Mouse (Mus musculus): ENCODE results near the gene Fkbp5. TPM values are rescaled to one million over a fixed set of nuclear protein-coding genes. Genes with fewer than 3 reads are reported as not detected.
A peak's percentile ranks its signal among the peaks of the same experiment; 100 is the strongest.

The Fkbp5 gene
- polyA plus RNA-seq, 1 experiment from 2014 or later: 11.4 TPM

DNA sequence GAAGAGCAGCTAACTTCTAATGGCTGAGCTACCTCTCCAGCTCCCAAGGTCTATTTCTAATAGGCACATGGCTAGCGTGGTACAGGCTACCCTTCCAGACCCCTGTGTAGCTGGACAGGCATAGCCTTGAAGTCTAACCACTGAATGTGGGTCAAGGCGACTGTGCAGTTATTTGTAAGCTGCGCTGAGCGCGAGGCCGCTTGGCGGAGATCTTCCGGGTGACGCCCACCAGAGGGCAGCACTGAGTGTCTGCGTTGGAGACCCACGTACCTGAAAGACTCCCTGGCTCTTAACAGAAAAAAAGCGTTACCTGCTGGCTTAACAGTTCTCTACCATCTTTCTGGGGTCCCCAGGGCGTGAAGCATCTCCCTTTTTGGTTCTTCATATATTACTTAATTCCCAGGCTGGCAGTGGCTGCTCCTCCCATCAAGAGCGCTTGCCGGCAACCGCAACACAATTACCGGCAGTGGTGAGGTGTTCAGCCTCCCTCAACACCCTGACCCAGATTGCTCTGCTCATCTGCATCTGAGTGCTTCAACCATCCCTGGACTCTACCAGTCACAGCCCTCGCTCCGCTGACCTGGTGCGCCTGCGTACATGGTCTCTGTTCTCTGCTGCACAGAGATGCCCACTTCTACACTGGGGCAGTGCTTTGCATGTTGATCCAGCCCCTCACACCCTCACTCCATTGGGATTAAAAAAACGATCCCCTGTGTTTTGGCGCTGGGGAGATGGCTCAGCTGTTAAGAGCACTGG lies 131.0 kb downstream of the Fkbp5 start:
- peaks cover 2% of the 10 kb centered on the region; the same call in 1 of the 2 replicates for H3K27me3 ChIP-seq (ENCODE audit: control insufficient read depth, insufficient read depth, low read length)
- DNase-seq (ENCODE audit: low spot score): peak; percentile 92
- no peak overlapping the region; the same call in 1 of the 2 replicates for H3K4me3 ChIP-seq (ENCODE audit: low read depth, low read length)
- no peak for ATAC-seq (replicated peaks; ENCODE audit: low FRiP score)
- peak overlapping the region; percentile 35; the same call in 1 of the 2 replicates for H3K4me2 ChIP-seq (ENCODE audit: low read depth, low read length, severe bottlenecking)
- H3K9me3 ChIP-seq (ENCODE audit: control insufficient read depth, low read length): no peaks in the 10 kb centered on the region
- H3K4me1 ChIP-seq (replicated peaks; ENCODE audit: control insufficient read depth, insufficient read depth, low read length): no peaks in the 10 kb centered on the region
- H3K36me3 ChIP-seq (ENCODE audit: control insufficient read depth, insufficient read depth, low read length): no peaks in the 10 kb centered on the region
- 3% methylated on average over 23 of the region's 23 CpGs for WGBS
- no peak overlapping the region for H3K27ac ChIP-seq (ENCODE audit: low read depth, low read length)
- no peak overlapping the region for H3K9ac ChIP-seq (ENCODE audit: low read length)

DNA sequence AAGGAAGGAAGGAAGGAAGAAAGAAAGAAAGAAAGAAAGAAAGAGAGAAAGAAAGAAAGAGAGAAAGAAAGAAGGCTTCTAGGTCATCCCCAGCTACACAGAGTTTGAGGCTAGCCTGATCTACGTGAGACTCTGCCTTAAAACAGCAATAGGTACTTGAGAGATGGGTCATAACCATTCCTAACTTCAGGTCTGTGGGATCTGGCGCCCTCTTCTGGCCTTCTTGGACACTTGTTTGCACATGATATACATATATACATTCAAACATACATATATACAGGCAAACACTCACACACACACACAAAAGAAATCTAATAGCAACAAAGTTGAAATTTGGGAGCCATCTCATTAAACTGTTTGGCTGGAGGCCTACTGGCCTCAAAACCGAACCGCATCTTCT lies 133.0 kb downstream of the Fkbp5 start:
- Histone ChIP-seq H3K9ac (ENCODE audit: low read length) (no peak overlapping the region), H3K4me2 (ENCODE audit: low read depth, low read length, severe bottlenecking) (no peak overlapping the region), H3K36me3 (ENCODE audit: control insufficient read depth, insufficient read depth, low read length) (no peaks in the 10 kb centered on the region), H3K27ac (ENCODE audit: low read depth, low read length) (no peak overlapping the region), H3K4me1 (replicated peaks; ENCODE audit: control insufficient read depth, insufficient read depth, low read length) (0 out of 2 replicates have a peak, but pooled peaks cover 3% of the 10 kb centered on the region), H3K9me3 (ENCODE audit: control insufficient read depth, low read length) (no peaks in the 10 kb centered on the region), H3K27me3 (ENCODE audit: control insufficient read depth, insufficient read depth, low read length) (peaks cover 2% of the 10 kb centered on the region; the same call in 1 of the 2 replicates), H3K4me3 (ENCODE audit: low read depth, low read length) (no peak overlapping the region)
- ATAC-seq (replicated peaks; ENCODE audit: low FRiP score): no peak
- DNase-seq (ENCODE audit: low spot score): no peak
- WGBS: 66% methylated on average over 4 of the region's 4 CpGs

DNA sequence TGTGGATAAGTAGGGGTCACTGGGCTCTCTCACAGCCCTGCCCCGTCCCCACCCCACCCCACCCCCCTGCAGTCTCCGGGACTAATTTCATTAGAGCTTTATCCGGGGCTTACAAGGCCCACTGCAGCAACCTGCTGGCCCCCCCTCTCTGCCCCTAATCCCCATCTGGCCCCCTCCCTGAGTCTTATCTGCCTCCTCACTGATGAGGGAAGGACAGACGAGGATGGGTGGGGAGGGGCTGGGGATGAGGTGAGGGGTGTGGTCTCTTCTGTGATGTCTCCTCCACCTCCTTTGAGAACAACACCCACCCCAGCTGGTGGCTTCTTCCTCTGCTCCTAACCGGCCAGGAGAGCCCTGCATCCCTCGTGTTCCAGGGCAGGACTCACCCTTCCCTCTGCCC lies 137.1 kb downstream of the Fkbp5 start:
- H3K9ac ChIP-seq (ENCODE audit: low read length): no peak overlapping the region
- ATAC-seq (replicated peaks; ENCODE audit: low FRiP score) (no peak), DNase-seq (ENCODE audit: low spot score) (no peak)
- no peaks in the 10 kb centered on the region for H3K36me3 ChIP-seq (ENCODE audit: control insufficient read depth, insufficient read depth, low read length)
- no peak overlapping the region for H3K4me2 ChIP-seq (ENCODE audit: low read depth, low read length, severe bottlenecking)
- no peak overlapping the region for H3K27ac ChIP-seq (ENCODE audit: low read depth, low read length)
- 0 out of 2 replicates have a peak, but pooled peaks cover 3% of the 10 kb centered on the region for H3K4me1 ChIP-seq (replicated peaks; ENCODE audit: control insufficient read depth, insufficient read depth, low read length)
- no peak overlapping the region for H3K4me3 ChIP-seq (ENCODE audit: low read depth, low read length)
- no peaks in the 10 kb centered on the region for H3K9me3 ChIP-seq (ENCODE audit: control insufficient read depth, low read length)
- peaks cover 5% of the 10 kb centered on the region for H3K27me3 ChIP-seq (ENCODE audit: control insufficient read depth, insufficient read depth, low read length)
- 3% methylated on average over 6 of the region's 6 CpGs for WGBS

DNA sequence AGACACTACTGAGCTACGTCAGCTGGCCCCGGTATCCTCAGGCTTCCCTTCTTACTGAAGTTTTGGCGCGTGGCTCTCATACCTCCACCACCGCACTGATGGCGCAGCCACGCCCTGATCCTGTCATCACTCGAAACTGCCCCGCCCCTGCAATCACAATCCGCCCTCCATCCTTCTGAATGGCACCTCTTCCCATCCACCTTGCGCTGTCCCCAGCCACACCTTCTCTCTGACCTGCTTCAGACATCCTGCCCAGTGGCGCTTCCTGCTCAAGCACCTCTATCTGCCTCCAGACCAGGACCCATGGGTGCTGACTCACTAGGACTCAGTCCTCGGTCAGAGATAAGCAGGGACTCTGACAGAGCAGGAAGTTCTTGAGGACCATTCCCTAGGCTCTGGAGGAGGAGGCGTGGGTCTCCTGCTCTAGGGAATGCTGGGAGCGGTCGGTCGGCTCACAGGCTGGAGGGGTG lies 141.7 kb downstream of the Fkbp5 start:
- H3K27me3 ChIP-seq (ENCODE audit: control insufficient read depth, insufficient read depth, low read length): peaks cover 11% of the 10 kb centered on the region
- ATAC-seq (replicated peaks; ENCODE audit: low FRiP score): no peak
- H3K9ac ChIP-seq (ENCODE audit: low read length): no peak overlapping the region
- H3K4me2 ChIP-seq (ENCODE audit: low read depth, low read length, severe bottlenecking): no peak overlapping the region
- H3K4me1 ChIP-seq (replicated peaks; ENCODE audit: control insufficient read depth, insufficient read depth, low read length): 0 out of 2 replicates have a peak, but pooled peaks cover 3% of the 10 kb centered on the region
- H3K4me3 ChIP-seq (ENCODE audit: low read depth, low read length): no peak overlapping the region
- no peak overlapping the region for H3K27ac ChIP-seq (ENCODE audit: low read depth, low read length)
- WGBS: 20% methylated on average over 17 of the region's 17 CpGs
- H3K36me3 ChIP-seq (ENCODE audit: control insufficient read depth, insufficient read depth, low read length): no peaks in the 10 kb centered on the region
- no peak for DNase-seq (ENCODE audit: low spot score)
- no peaks in the 10 kb centered on the region for H3K9me3 ChIP-seq (ENCODE audit: control insufficient read depth, low read length)

DNA sequence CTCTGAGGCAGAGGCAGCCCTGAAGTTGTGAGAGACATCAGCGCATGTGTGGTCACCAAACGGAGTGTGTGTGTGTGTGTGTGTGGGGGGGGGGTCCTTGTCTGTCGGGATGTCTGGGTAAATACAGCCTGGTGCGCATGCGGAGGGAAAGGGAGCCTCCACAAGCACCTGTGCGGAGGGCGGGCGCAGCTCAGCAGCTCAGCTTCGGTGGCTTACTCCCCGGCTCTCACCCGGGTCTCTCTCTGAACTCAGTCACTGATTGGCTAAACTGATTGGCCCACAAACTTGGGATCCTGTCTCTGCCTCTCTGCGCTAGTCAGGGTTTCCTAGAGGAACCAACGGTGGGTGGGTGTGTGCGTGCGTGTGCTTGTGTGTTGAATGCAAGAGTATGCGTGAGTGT lies 142.8 kb downstream of the Fkbp5 start:
- ATAC-seq (replicated peaks; ENCODE audit: low FRiP score) (no peak), DNase-seq (ENCODE audit: low spot score) (no peak)
- H3K9me3 ChIP-seq (ENCODE audit: control insufficient read depth, low read length): no peaks in the 10 kb centered on the region
- H3K36me3 ChIP-seq (ENCODE audit: control insufficient read depth, insufficient read depth, low read length): no peaks in the 10 kb centered on the region
- no peak overlapping the region for H3K9ac ChIP-seq (ENCODE audit: low read length)
- no peak overlapping the region for H3K4me3 ChIP-seq (ENCODE audit: low read depth, low read length)
- H3K27me3 ChIP-seq (ENCODE audit: control insufficient read depth, insufficient read depth, low read length): peaks cover 11% of the 10 kb centered on the region
- H3K4me1 ChIP-seq (replicated peaks; ENCODE audit: control insufficient read depth, insufficient read depth, low read length): no peaks in the 10 kb centered on the region
- H3K27ac ChIP-seq (ENCODE audit: low read depth, low read length): no peak overlapping the region
- no peak overlapping the region for H3K4me2 ChIP-seq (ENCODE audit: low read depth, low read length, severe bottlenecking)
- WGBS: 16% methylated on average over 16 of the region's 16 CpGs

DNA sequence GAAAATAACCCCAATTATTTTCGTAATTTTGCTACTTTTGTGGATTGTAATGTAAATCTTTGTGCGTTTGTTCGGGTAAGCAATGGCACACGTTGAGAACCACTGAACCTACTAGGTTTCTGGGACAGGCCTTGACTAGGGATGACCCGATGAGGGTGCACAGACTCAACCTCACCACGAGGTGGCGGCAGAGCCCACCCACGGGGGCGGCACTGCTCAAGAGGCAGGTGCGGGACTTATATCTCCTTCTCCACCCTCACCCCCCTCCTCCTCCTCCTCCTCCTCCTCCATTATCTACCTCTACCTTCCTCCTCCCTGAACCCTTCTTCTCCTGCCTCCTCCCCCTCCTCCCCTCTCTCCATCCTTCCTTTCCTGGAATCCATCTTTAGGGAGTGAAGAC lies 143.5 kb downstream of the Fkbp5 start:
- no peak overlapping the region for H3K9ac ChIP-seq (ENCODE audit: low read length)
- DNase-seq (ENCODE audit: low spot score): peak; percentile 79
- H3K4me1 ChIP-seq (replicated peaks; ENCODE audit: control insufficient read depth, insufficient read depth, low read length): no peaks in the 10 kb centered on the region
- H3K4me3 ChIP-seq (ENCODE audit: low read depth, low read length): no peak overlapping the region
- H3K9me3 ChIP-seq (ENCODE audit: control insufficient read depth, low read length): no peaks in the 10 kb centered on the region
- H3K36me3 ChIP-seq (ENCODE audit: control insufficient read depth, insufficient read depth, low read length): no peaks in the 10 kb centered on the region
- H3K27me3 ChIP-seq (ENCODE audit: control insufficient read depth, insufficient read depth, low read length): peaks cover 11% of the 10 kb centered on the region
- H3K27ac ChIP-seq (ENCODE audit: low read depth, low read length): no peak overlapping the region
- 14% methylated on average over 10 of the region's 10 CpGs for WGBS
- no peak overlapping the region for H3K4me2 ChIP-seq (ENCODE audit: low read depth, low read length, severe bottlenecking)
- no peak for ATAC-seq (replicated peaks; ENCODE audit: low FRiP score)

DNA sequence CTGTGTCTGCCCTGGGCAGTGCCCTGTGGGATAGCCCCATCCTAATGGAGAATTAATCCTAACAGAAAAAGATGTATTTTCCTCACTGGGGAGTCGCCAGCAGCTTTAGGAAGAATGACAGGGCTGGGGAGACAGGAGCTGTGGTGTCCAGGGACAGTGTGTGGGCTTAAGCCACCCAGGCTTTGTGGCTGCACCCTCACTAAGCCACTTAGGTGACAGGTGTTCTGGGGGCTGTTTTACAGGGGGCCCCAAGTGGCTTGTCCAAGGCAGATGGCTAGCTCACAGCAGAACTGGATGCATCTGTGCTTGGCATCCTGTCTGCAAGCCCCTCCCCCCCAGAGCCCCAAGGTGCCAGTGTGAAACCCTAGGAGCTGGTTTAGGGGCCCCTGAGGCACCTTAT lies 145.4 kb downstream of the Fkbp5 start:
- DNase-seq (ENCODE audit: low spot score) (no peak), ATAC-seq (replicated peaks; ENCODE audit: low FRiP score) (no peak)
- H3K27me3 ChIP-seq (ENCODE audit: control insufficient read depth, insufficient read depth, low read length): peaks cover 11% of the 10 kb centered on the region
- H3K4me3 ChIP-seq (ENCODE audit: low read depth, low read length): no peak overlapping the region
- H3K9me3 ChIP-seq (ENCODE audit: control insufficient read depth, low read length): no peaks in the 10 kb centered on the region
- no peaks in the 10 kb centered on the region for H3K36me3 ChIP-seq (ENCODE audit: control insufficient read depth, insufficient read depth, low read length)
- H3K9ac ChIP-seq (ENCODE audit: low read length): no peak overlapping the region
- WGBS: 70% methylated on average over 1 of the region's 1 CpGs
- no peak overlapping the region for H3K27ac ChIP-seq (ENCODE audit: low read depth, low read length)
- no peaks in the 10 kb centered on the region for H3K4me1 ChIP-seq (replicated peaks; ENCODE audit: control insufficient read depth, insufficient read depth, low read length)
- no peak overlapping the region for H3K4me2 ChIP-seq (ENCODE audit: low read depth, low read length, severe bottlenecking)

DNA sequence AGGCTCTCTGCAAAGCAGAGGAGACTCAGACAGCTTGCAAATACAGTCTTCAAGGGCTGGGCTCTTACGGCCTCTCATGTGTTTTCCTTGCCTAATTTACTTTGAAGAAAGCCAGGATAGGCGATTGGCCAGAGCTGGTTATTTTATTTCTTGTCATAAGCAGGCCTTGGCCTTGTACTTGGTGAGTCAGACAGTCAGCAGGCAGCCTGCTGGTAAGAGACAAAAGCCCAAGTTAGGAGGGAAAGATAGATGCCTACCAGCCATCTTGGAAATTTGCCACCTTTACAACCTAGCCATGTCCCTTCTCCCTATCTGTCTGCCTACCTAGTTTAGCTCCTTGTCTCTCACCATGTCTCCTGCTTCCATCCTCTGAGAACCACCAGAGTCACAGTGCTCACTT lies 146.0 kb downstream of the Fkbp5 start:
- H3K9me3 ChIP-seq (ENCODE audit: control insufficient read depth, low read length): no peaks in the 10 kb centered on the region
- no peak overlapping the region for H3K4me3 ChIP-seq (ENCODE audit: low read depth, low read length)
- H3K9ac ChIP-seq (ENCODE audit: low read length): no peak overlapping the region
- no peak overlapping the region for H3K27ac ChIP-seq (ENCODE audit: low read depth, low read length)
- H3K27me3 ChIP-seq (ENCODE audit: control insufficient read depth, insufficient read depth, low read length): peaks cover 11% of the 10 kb centered on the region
- H3K4me2 ChIP-seq (ENCODE audit: low read depth, low read length, severe bottlenecking): no peak overlapping the region
- H3K36me3 ChIP-seq (ENCODE audit: control insufficient read depth, insufficient read depth, low read length): no peaks in the 10 kb centered on the region
- H3K4me1 ChIP-seq (replicated peaks; ENCODE audit: control insufficient read depth, insufficient read depth, low read length): no peaks in the 10 kb centered on the region
- no peak for DNase-seq (ENCODE audit: low spot score)
- no peak for ATAC-seq (replicated peaks; ENCODE audit: low FRiP score)
- 76% methylated on average over 2 of the region's 2 CpGs for WGBS

DNA sequence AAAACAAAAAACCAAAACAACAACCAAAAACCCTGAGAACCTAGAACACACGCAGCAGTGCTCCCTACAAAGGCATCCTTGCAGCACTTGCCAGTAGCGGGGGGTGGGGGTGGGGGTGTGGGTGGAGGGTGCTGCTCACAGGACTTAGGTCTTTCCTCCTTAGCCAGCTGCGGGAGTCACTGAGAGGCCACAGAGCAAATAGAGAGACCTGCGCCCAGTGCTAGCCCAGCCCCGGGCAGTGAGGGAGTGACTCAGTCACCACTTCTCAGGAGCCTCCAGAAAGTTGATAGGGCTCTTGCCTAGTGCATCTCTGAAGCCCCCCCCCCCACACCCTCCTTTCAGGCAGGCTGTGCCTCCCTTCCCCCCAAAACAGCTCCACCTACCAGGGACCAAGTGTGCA lies 148.3 kb downstream of the Fkbp5 start:
- Histone ChIP-seq H3K36me3 (ENCODE audit: control insufficient read depth, insufficient read depth, low read length) (no peaks in the 10 kb centered on the region), H3K4me1 (replicated peaks; ENCODE audit: control insufficient read depth, insufficient read depth, low read length) (peaks cover 4% of the 10 kb centered on the region; the same call in 1 of the 2 replicates), H3K9ac (ENCODE audit: low read length) (no peak overlapping the region), H3K4me3 (ENCODE audit: low read depth, low read length) (no peak overlapping the region), H3K27ac (ENCODE audit: low read depth, low read length) (no peak overlapping the region), H3K4me2 (ENCODE audit: low read depth, low read length, severe bottlenecking) (no peak overlapping the region), H3K9me3 (ENCODE audit: control insufficient read depth, low read length) (no peaks in the 10 kb centered on the region), H3K27me3 (ENCODE audit: control insufficient read depth, insufficient read depth, low read length) (peaks cover 16% of the 10 kb centered on the region)
- no peak for ATAC-seq (replicated peaks; ENCODE audit: low FRiP score)
- DNase-seq (ENCODE audit: low spot score): no peak
- 79% methylated on average over 5 of the region's 5 CpGs for WGBS

Data from forebrain, embryonic 11.5 days (tissue).